Mouse (Mus musculus): ENCODE measurements around the gene Stn1. TPM values are rescaled to one million over a fixed set of nuclear protein-coding genes. Genes with fewer than 3 reads are reported as not detected.

Gene Stn1
- polyA plus RNA-seq (2012) = 6.0 and 7.9 TPM in 2 replicates

DNA sequence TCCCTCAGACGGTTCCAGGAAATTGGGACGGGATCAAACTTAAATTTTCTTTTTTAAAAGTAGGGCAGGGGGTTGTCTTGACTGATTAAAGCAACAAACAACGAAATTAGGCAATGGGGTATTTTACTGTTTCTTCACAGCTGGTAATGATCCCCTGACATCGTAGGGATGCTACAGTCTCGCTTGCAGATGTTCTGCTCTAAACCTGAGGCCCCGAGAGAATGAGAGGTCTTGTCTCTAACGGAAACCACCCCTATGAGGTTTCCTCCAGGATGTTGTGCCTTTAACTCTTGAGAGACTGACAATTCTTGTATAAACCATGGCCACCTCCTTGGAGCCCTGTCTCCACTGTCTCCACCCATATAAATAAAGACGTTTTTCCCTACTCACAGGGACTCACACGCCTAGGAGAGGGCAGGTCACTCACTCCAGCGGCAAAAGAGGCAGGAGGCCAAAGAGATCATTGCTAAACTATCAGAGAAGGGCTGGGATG lies at the start of gene Stn1:
Gene Stn1 (minus strand): TSS at position 208 of the 493 bp plus-strand sequence.
- no peak for TF ChIP-seq GATA1 (IDR thresholded peaks at IDR 0.05; ENCODE audit: low read length)

DNA sequence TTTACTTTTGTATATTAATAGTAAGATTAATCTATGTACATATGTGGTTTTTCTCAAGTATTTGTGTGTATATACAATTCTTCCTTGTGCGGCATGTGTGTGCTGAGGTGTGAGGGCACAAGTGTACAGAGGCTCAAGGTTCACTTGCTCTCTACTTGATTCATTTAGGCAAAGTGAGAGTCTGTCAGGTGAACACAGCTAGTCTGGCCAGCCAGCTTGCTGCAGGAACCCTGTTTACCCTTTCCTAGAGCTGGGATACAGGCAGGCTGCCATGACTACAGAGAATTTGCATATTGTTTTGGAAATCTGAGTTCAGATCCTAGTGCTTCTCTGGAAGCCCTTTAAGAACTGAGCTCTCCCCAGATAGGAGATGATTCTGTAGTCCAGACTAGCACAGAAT lies 49.7 kb upstream of the Stn1 start:
- no peak for TF ChIP-seq GATA1 (IDR thresholded peaks at IDR 0.05; ENCODE audit: low read length)

DNA sequence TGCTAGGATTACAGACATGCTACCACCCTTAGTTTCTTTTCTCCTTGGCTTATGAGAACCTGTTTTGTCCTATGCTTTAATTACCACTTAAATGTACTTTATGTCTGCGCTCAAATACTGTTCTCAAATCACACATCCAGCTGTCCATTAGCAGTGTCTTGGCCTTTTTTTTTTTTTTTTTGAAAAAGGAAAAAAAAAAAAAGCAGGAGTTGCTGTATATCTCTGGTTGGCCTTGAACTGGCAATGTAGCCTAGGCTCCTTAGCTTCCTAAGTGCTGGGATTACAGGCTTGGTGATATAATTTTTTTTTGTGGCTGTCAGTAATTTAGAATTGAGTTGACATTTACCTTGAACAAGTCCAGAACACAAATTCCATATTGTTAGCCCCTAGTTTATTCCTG lies 48.5 kb upstream of the Stn1 start:
- TF ChIP-seq GATA1 (IDR thresholded peaks at IDR 0.05; ENCODE audit: low read length) = no peak

DNA sequence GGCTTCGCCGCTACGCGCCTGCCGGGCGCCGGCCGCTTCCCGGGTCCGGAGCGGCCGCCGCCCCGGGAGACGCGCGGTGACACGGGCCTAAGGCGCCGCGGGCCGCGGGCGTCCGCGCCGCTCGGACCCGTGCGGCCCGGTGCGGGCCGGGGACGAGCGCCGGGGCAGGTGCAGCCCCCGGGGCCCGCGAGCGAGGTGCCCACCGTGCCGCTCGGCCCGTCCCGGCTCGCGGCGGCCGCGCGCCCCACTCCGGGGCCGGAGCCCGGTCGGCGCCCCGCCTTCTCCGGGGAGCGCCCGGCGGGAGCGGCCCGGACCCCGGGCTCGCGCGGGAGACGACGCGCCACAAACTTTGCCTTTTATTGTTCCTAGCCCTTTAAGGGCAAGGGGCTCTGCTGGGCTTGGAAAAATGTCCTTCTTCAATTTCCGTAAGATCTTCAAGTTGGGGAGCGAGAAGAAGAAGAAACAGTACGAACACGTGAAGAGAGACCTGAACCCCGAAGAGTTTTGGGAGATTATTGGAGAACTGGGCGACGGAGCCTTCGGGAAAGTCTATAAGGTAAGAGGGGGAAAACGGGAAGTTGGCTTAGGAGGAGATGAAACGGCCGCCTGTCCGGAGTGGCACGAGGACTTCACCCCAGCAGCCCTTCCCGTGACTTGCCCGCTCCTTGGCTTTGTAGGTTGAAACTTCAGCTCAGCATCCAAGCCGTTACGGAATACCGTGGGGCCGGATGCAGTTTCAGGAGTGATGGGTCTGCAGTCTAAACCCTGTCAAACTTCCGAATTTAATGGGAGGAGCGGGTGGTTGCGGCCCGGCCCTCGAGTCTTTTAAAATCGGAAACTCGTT lies 42.7 kb upstream of the Stn1 start:
- no peak for TF ChIP-seq GATA1 (IDR thresholded peaks at IDR 0.05; ENCODE audit: low read length)

DNA sequence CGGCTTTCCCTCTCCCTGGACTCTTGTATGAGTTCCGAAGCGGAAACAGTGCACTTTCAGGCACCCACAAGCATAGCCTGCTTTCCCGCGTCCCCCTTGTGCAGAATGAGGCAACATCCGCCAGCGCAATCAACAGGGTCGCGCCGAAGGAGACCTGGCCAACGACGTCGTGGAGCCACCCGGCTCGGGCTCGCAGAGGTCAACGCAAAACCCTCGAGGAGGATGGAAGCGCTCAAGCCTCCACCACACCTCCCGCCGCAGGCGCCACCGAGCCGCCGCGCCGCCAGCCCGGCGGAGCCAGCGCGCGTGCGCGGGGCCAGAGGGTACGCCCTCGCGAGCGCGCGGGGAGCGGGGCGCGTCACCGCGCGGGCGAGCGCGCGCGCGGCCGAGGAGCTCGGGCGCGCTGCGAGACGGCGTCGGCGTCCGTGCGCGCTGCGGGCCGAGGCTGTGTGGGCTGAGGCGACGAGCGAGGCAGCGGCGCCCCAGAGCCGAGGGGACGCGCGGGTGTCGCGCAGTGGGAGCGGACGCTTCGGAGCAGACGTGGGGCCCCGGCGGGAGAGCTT lies 42.0 kb upstream of the Stn1 start, which contains the start of gene Slk:
Gene Slk (plus strand): TSS at position 454 of the 563 bp plus-strand sequence.
- TF ChIP-seq GATA1 (IDR thresholded peaks at IDR 0.05; ENCODE audit: low read length) = no peak

DNA sequence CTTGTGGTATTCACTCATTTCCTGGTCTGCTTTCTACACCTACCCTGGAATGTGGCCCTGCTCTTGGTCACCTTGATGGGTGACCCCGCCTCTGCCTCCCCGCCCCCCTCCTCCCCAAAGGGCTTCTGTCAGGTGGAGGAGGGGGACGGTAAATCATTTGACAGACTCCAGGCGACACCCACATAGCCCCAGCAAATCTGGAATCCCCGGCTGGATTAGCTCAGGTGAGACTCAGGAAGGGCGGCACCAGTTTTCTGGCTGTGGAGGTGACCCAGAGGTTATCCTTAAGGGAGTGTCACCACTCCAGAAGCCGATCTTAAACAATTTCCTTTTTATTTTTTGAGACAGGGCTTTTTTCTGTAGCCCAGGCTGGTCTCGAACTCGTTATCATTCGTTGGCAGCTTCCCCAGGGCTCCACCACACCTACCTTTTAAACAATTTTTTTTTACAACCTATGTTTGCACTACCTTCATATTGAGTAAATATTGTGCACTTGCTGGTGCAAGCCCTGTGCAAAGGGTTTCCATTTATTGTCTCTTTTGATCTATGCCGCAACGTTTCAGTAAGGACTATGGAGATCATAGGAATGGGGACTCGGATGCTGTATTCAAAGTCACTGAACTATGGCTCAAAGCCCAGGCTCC lies 41.4 kb upstream of the Stn1 start:
- no peak for TF ChIP-seq GATA1 (IDR thresholded peaks at IDR 0.05; ENCODE audit: low read length)

GRCm38 (mm10) chr19:47573718-47574117 lies 36.4 kb upstream of the Stn1 start:
- no peak for TF ChIP-seq GATA1 (IDR thresholded peaks at IDR 0.05; ENCODE audit: low read length)

- no peak for TF ChIP-seq GATA1 (IDR thresholded peaks at IDR 0.05; ENCODE audit: low read length)
Measured at GRCm38 (mm10) chr19:47570042-47570441, 32.7 kb upstream of the Stn1 start.

DNA sequence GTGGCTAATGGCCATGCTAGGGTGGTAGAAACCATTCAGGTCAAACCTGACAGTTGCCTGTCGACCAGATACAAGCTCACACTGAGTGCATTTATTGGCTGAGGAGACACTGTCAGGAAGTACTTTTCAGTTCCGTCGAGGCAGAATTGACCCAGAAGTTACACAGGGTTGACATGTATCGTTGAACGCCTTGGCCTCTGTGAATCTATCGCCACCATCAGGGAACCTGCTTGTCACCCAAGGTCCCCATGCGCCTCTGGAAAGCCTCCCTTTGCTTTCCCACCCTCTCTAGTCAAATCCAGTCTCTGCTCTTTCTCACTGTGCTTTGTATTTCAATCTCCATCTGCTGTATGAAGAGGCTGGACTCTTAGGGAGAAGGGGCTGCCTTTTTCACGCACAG lies 28.7 kb upstream of the Stn1 start:
- TF ChIP-seq GATA1 (IDR thresholded peaks at IDR 0.05; ENCODE audit: low read length) = no peak

GRCm38 (mm10) chr19:47565031-47565654 lies 27.8 kb upstream of the Stn1 start:
- TF ChIP-seq GATA1 (IDR thresholded peaks at IDR 0.05; ENCODE audit: low read length) = no peak

- TF ChIP-seq GATA1 (IDR thresholded peaks at IDR 0.05; ENCODE audit: low read length) = no peak
Measured at GRCm38 (mm10) chr19:47563715-47564114, 26.4 kb upstream of the Stn1 start.

DNA sequence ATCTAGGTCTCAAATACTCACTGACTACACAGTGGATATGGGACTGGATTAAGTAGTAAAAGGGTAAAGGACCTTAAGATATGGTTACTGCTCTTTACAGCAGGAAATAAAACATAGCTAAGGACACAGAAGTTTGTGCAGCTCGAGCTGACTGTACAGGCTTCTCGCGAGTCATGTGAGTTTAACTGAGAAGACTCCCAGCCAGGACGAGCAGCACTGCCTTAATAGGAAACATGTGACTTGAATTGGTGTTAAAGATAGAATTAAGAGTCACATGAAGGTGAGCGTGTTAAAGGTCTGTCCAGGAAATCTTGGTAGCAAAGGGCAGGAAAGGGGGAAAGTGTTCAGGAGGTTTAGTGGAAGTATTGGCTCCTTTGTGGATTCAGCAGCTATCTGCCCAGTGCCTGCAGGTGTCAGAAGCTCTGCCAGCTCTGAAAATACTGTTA lies 24.7 kb upstream of the Stn1 start:
- TF ChIP-seq GATA1 (IDR thresholded peaks at IDR 0.05; ENCODE audit: low read length) = no peak

- TF ChIP-seq GATA1 (IDR thresholded peaks at IDR 0.05; ENCODE audit: low read length) = no peak
Measured at GRCm38 (mm10) chr19:47560544-47561161, 23.3 kb upstream of the Stn1 start.

DNA sequence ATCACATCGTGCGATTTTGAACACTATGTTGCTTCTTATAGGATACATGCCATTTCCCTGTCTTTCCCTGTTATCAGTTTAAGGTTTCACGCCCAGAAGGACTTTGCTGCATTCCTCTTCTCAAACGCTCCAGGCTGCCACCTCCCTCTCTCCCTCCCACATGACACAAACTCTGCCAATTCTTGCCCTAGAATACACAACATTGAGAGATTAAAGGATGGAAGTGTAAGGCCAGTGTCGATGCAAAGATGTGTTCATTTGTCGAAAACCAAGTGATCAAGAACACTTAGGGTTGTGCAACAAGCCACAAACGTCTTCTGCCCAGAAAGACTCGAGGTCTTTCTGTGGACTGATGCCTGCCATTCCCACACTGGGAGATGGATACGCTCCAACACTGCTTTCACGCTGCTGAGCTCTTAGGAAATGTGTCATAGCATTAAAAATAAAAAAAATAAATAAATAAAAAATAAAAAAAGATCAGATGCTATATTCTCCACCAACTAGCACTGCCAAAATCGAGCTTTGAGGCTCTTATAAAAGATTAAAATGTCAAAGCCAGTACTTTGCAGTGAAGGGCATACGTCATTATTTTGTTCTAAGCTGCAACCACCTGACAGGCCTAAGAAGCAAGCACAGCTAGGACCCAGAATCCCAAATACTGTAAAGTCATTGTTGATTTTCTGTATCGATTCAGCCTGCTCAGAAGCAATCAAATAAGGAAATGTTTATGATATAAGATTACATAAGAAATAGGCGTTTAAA lies 22.6 kb upstream of the Stn1 start:
- TF ChIP-seq GATA1 (IDR thresholded peaks at IDR 0.05; ENCODE audit: low read length) = no peak

GRCm38 (mm10) chr19:47559145-47559544 lies 21.8 kb upstream of the Stn1 start:
- TF ChIP-seq GATA1 (IDR thresholded peaks at IDR 0.05; ENCODE audit: low read length) = no peak
